Comparison of ENCODE assay signal across 9 mouse cellular contexts in genomic region chr2:28751658-28752057, GRCm38 (mm10). TPM values are rescaled to one million over a fixed set of nuclear protein-coding genes. Genes with fewer than 3 reads are reported as not detected.
A peak's percentile ranks its signal among the peaks of the same experiment; 100 is the strongest.
DNase-seq lines count a peak whose midpoint lies in the region; ATAC-seq and TF ChIP-seq lines count a peak whose summit lies in the region.
"Had no signal": no experiment of that assay in that cellular context is flagged by ENCODE, and none has a peak within 500 bp of the region (broad histone marks: within the 10 kb centered on the region; RNA-seq: fewer than 3 reads in every experiment).

No protein-coding gene starts in this region.

- no peak overlapping the region for H3K27ac ChIP-seq in left cerebral cortex, adult 2 months
- no peak overlapping the region for H3K27ac ChIP-seq in embryonic facial prominence, embryonic 14.5 days (replicated peaks; ENCODE audit: low read depth, low read length)
- no peak overlapping the region for H3K27ac ChIP-seq in intestine, postnatal 0 days (ENCODE audit: low read depth, low read length)
- no peak overlapping the region for H3K27ac ChIP-seq in neural tube, embryonic 13.5 days (replicated peaks)

- H3K4me1 ChIP-seq in embryonic facial prominence, embryonic 14.5 days (ENCODE audit: control insufficient read depth, insufficient read depth, low read length) = peaks cover 16% of the 10 kb centered on the region
- no peaks in the 10 kb centered on the region for H3K4me1 ChIP-seq in intestine, postnatal 0 days (replicated peaks; ENCODE audit: control insufficient read depth, insufficient read depth, low read length)
- peaks cover 44% of the 10 kb centered on the region for H3K4me1 ChIP-seq in neural tube, embryonic 13.5 days (replicated peaks)

- intact Hi-C loops in left cerebral cortex, adult 2 months (cut with DNase I) = no loop called here

- no peaks in the 10 kb centered on the region for H3K36me3 ChIP-seq in embryonic facial prominence, embryonic 14.5 days (ENCODE audit: control insufficient read depth, insufficient read depth, low read length)
- no peaks in the 10 kb centered on the region for H3K36me3 ChIP-seq in intestine, postnatal 0 days (ENCODE audit: control insufficient read depth, insufficient read depth)
- no peaks in the 10 kb centered on the region for H3K36me3 ChIP-seq in neural tube, embryonic 13.5 days

- H3K9ac ChIP-seq in embryonic facial prominence, embryonic 14.5 days (ENCODE audit: low read depth, low read length) = peak overlapping the region; percentile 58
- 0 out of 2 replicates have a peak overlapping the region, but pooled peaks have one; percentile 4 for H3K9ac ChIP-seq in intestine, postnatal 0 days (ENCODE audit: low read depth, low read length)
- H3K9ac ChIP-seq in neural tube, embryonic 13.5 days = peak overlapping the region; percentile 58

- peak overlapping the region; percentile 13; the same call in 1 of the 2 replicates for H3K4me3 ChIP-seq in left cerebral cortex, adult 2 months
- H3K4me3 ChIP-seq in embryonic facial prominence, embryonic 14.5 days (ENCODE audit: low read depth, low read length) = peak overlapping the region; percentile 41
- peak overlapping the region; percentile 33 for H3K4me3 ChIP-seq in intestine, postnatal 0 days (ENCODE audit: low read depth, low read length)
- peak overlapping the region; percentile 36 for H3K4me3 ChIP-seq in neural tube, embryonic 13.5 days

- peaks cover 7% of the 10 kb centered on the region; the same call in 1 of the 2 replicates for H3K27me3 ChIP-seq in embryonic facial prominence, embryonic 14.5 days (replicated peaks; ENCODE audit: control insufficient read depth, insufficient read depth, low read length)
- H3K27me3 ChIP-seq in intestine, postnatal 0 days (replicated peaks; ENCODE audit: control insufficient read depth, insufficient read depth, low read length) = no peaks in the 10 kb centered on the region
- H3K27me3 ChIP-seq in neural tube, embryonic 13.5 days = peaks cover 72% of the 10 kb centered on the region

- peak overlapping the region; percentile 68 for H3K4me2 ChIP-seq in embryonic facial prominence, embryonic 14.5 days (ENCODE audit: low read depth, low read length)
- peak overlapping the region; percentile 69 for H3K4me2 ChIP-seq in intestine, postnatal 0 days (replicated peaks; ENCODE audit: low read depth)
- H3K4me2 ChIP-seq in neural tube, embryonic 13.5 days = peak overlapping the region; percentile 64

- no peaks in the 10 kb centered on the region for H3K9me3 ChIP-seq in embryonic facial prominence, embryonic 14.5 days (ENCODE audit: control insufficient read depth, low read length)
- no peaks in the 10 kb centered on the region for H3K9me3 ChIP-seq in intestine, postnatal 0 days (ENCODE audit: control insufficient read depth)
- no peaks in the 10 kb centered on the region for H3K9me3 ChIP-seq in neural tube, embryonic 13.5 days

- no peak for ATAC-seq in embryonic facial prominence, embryonic 14.5 days (ENCODE audit: low read depth)
- ATAC-seq in intestine, postnatal 0 days = no peak
- ATAC-seq in neural tube, embryonic 13.5 days (ENCODE audit: low read depth) = no peak
- ATAC-seq in inflammation-experienced regulatory T-cells, adult 6 months = no peak

- DNase-seq in left cerebral cortex, adult 2 months (ENCODE audit: extremely low spot score in 1 of 2, low spot score in 2 of 2) = no peak
- no peak for DNase-seq in left cerebral cortex, adult 8-10 months (ENCODE audit: low spot score in 2 of 2)
- DNase-seq in embryonic facial prominence, embryonic 14.5 days (ENCODE audit: low spot score) = peak; percentile 29
- DNase-seq in urinary bladder, postnatal 14 days (ENCODE audit: low spot score) = no peak
- DNase-seq in spleen, postnatal 14 days (ENCODE audit: low spot score in 2 of 2) = no peak

- 16% methylated on average over 17 of the region's 17 CpGs for WGBS in embryonic facial prominence, embryonic 14.5 days
- WGBS in intestine, postnatal 0 days = 13% methylated on average over 17 of the region's 17 CpGs
- 7% methylated on average over 17 of the region's 17 CpGs for WGBS in neural tube, embryonic 13.5 days

- TF ChIP-seq CTCF in left cerebral cortex, adult 2 months (IDR thresholded peaks at IDR 0.05) = no peak
- TF ChIP-seq CTCF in intestine, postnatal 0 days (IDR thresholded peaks at IDR 0.05; ENCODE audit: low read depth) = no peak

RNA-seq across cellular contexts. Expression of gene Ak8, which starts 51.7 kb away (rescaled TPM):
- total RNA-seq in left cerebral cortex, adult 2 months (2021) = 1 to 10 TPM; 1.1 to 1.7 TPM
- 1 to 10 TPM; 1.7 to 2.6 (median 2.4) TPM for total RNA-seq in left cerebral cortex, adult 8-10 months (2022)
- polyA plus RNA-seq in embryonic facial prominence, embryonic 14.5 days (2014; fragmentation: Nextera tagmentation; extraction: Ambion mirVana) = 1.2 and 2.0 TPM in 2 replicates
- polyA plus RNA-seq in intestine, postnatal 0 days (2015; fragmentation: Nextera tagmentation; extraction: Ambion mirVana) = 0.16 TPM in 1 of 2 replicates, not detected in the other
- polyA plus RNA-seq in neural tube, embryonic 13.5 days (2015; fragmentation: Nextera tagmentation; extraction: Ambion mirVana) = 0.50 and 0.73 TPM in 2 replicates
- not detected for polyA plus RNA-seq in inflammation-experienced regulatory T-cells, adult 6 months (2017; shearing (Covaris generic))
- total RNA-seq: gastrocnemius, adult 8-10 months had no signal

RNA-seq across cellular contexts. Expression of gene Spaca9, which starts 52.1 kb away (rescaled TPM):
- not detected for total RNA-seq in left cerebral cortex, adult 2 months (2021)
- total RNA-seq in left cerebral cortex, adult 8-10 months (2022) = 1 to 10 TPM in 2 of 4 experiments, under 1 TPM in 2; 0.55 to 2.1 (median 1.1) TPM
- polyA plus RNA-seq in embryonic facial prominence, embryonic 14.5 days (2014; fragmentation: Nextera tagmentation; extraction: Ambion mirVana) = 3.2 and 4.4 TPM in 2 replicates
- 0.60 and 0.86 TPM in 2 replicates for polyA plus RNA-seq in intestine, postnatal 0 days (2015; fragmentation: Nextera tagmentation; extraction: Ambion mirVana)
- polyA plus RNA-seq in neural tube, embryonic 13.5 days (2015; fragmentation: Nextera tagmentation; extraction: Ambion mirVana) = 0.64 and 0.85 TPM in 2 replicates
- 1 to 10 TPM in 1 of 3 experiments, not detected in 2; 1.1 TPM for polyA plus RNA-seq in inflammation-experienced regulatory T-cells, adult 6 months (2017; shearing (Covaris generic))
- total RNA-seq: gastrocnemius, adult 8-10 months had no signal

Comparison
In these comparisons a context has a peak if more than half of its experiments do, and no peak if none do; other contexts are left out.
1. H3K9ac ChIP-seq: peak in every context shown above with its lines; median percentile 58 in embryonic facial prominence, embryonic 14.5 days; 58 in neural tube, embryonic 13.5 days; 4 in intestine, postnatal 0 days.